In the genomic region with DNA sequence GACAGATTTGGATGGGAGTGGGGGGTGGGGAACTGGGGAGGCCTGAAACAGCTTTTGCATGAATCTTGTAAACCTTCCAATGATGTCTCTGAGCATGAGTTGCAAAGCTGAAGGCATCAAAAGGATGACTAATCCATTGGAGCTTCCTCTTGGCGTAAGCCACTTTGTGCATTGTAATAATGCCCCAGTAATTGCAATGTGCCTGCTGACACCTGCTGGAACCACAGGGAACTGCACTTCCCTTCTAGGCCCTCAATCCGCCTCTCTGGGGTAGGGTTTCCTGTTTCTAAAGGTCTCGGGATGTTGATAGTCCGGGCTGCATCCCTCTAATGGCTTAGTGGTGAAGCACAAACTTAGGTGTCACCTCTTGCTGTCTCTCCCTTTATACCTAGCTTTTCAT, we compare ENCODE assay signal across 10 mouse cellular contexts. TPM values are rescaled to one million over a fixed set of nuclear protein-coding genes. Genes with fewer than 3 reads are reported as not detected.
DNase-seq lines count a peak whose midpoint lies in the region; ATAC-seq lines count a peak whose summit lies in the region.
"Had no signal": no experiment of that assay in that cellular context is flagged by ENCODE, and none has a peak within 500 bp of the region (broad histone marks: within the 10 kb centered on the region; RNA-seq: fewer than 3 reads in every experiment).

No protein-coding gene starts in this region.

- peak; percentile 19 for DNase-seq in gastrocnemius, adult 18-20 months (ENCODE audit: low spot score)
- no peak for DNase-seq in gastrocnemius, postnatal 36 days
- DNase-seq in A20 (ENCODE audit: low read depth, low spot score) (peak; percentile 58), adipocyte (ENCODE audit: low spot score) (peak; percentile 19)
- no peak for DNase-seq in layer of hippocampus, postnatal 14 days (ENCODE audit: low spot score in 2 of 2)
- no peak for DNase-seq in midbrain, embryonic 10.5 days (ENCODE audit: low spot score)

- no peak overlapping the region for H3K4me2 ChIP-seq in forebrain, embryonic 12.5 days
- H3K4me2 ChIP-seq: heart, embryonic 15.5 days; midbrain, embryonic 12.5 days had no signal

- peak; percentile 99 for ATAC-seq in megakaryocyte, adult 5-6 weeks (ENCODE audit: poor library complexity, severe bottlenecking)
- no peak for ATAC-seq in forebrain, embryonic 12.5 days (ENCODE audit: low FRiP score)

- no peaks in the 10 kb centered on the region for H3K4me1 ChIP-seq in forebrain, embryonic 12.5 days
- H3K4me1 ChIP-seq in midbrain, embryonic 10.5 days: no peaks in the 10 kb centered on the region
- H3K4me1 ChIP-seq: heart, embryonic 15.5 days; midbrain, embryonic 12.5 days had no signal

- 92% methylated on average over 4 of the region's 4 CpGs for WGBS in forebrain, embryonic 12.5 days
- 84% methylated on average over 4 of the region's 4 CpGs for WGBS in midbrain, embryonic 10.5 days

- H3K9ac ChIP-seq in forebrain, embryonic 12.5 days: no peak overlapping the region
- H3K9ac ChIP-seq: heart, embryonic 15.5 days; midbrain, embryonic 12.5 days had no signal

- intact Hi-C loops in gastrocnemius, postnatal 36 days (cut with DNase I): no loop called here

- H3K9me3 ChIP-seq in forebrain, embryonic 12.5 days: no peaks in the 10 kb centered on the region
- H3K9me3 ChIP-seq in midbrain, embryonic 10.5 days (replicated peaks): no peaks in the 10 kb centered on the region
- H3K9me3 ChIP-seq: heart, embryonic 15.5 days; midbrain, embryonic 12.5 days had no signal

- no peaks in the 10 kb centered on the region for H3K36me3 ChIP-seq in forebrain, embryonic 12.5 days (replicated peaks)
- H3K36me3 ChIP-seq in midbrain, embryonic 10.5 days: no peaks in the 10 kb centered on the region
- H3K36me3 ChIP-seq: heart, embryonic 15.5 days; midbrain, embryonic 12.5 days had no signal

- 0 out of 2 replicates have a peak, but pooled peaks cover 5% of the 10 kb centered on the region for H3K27me3 ChIP-seq in forebrain, embryonic 12.5 days
- peaks cover 4% of the 10 kb centered on the region; the same call in 1 of the 2 replicates for H3K27me3 ChIP-seq in midbrain, embryonic 10.5 days (ENCODE audit: low read depth, poor library complexity, severe bottlenecking)
- H3K27me3 ChIP-seq: heart, embryonic 15.5 days; midbrain, embryonic 12.5 days had no signal

- no peak overlapping the region for H3K4me3 ChIP-seq in forebrain, embryonic 12.5 days (replicated peaks)
- H3K4me3 ChIP-seq in midbrain, embryonic 10.5 days: no peak overlapping the region
- H3K4me3 ChIP-seq: heart, embryonic 15.5 days; midbrain, embryonic 12.5 days had no signal

- H3K27ac ChIP-seq in forebrain, embryonic 12.5 days: no peak overlapping the region
- no peak overlapping the region for H3K27ac ChIP-seq in midbrain, embryonic 10.5 days (replicated peaks)
- H3K27ac ChIP-seq: heart, embryonic 15.5 days; midbrain, embryonic 12.5 days had no signal

RNA-seq across cellular contexts. Expression of a gene that starts 52.3 kb away (rescaled TPM):
- 10 to 100 TPM; 26.8 to 30.2 TPM for total RNA-seq in gastrocnemius, adult 18-20 months (2021)
- total RNA-seq in gastrocnemius, postnatal 36 days (2021): 10 to 100 TPM; 25.9 to 33.6 TPM
- total RNA-seq in megakaryocyte, adult 5-6 weeks (2015): 6.6 and 9.1 TPM in 2 replicates
- total RNA-seq in megakaryocyte, adult 5-6 weeks (2017): 12.8 and 15.1 TPM in 2 replicates
- 100 to 1,000 TPM; 151 to 155 TPM for total RNA-seq in layer of hippocampus, postnatal 14 days (2021)
- 33.7 and 34.6 TPM in 2 replicates for polyA plus RNA-seq in forebrain, embryonic 12.5 days (2016; fragmentation: Nextera tagmentation; extraction: Ambion mirVana)
- polyA plus RNA-seq in midbrain, embryonic 10.5 days (2016; fragmentation: Nextera tagmentation; extraction: Ambion mirVana): 28.4 and 30.3 TPM in 2 replicates

Comparison
In these comparisons a context has a peak if more than half of its experiments do, and no peak if none do; other contexts are left out.
1. DNase-seq: peak in gastrocnemius, adult 18-20 months (single experiment), A20 (single experiment) and adipocyte (single experiment); none in gastrocnemius, postnatal 36 days (0 of 2), layer of hippocampus, postnatal 14 days (0 of 2) and midbrain, embryonic 10.5 days (single experiment).
2. RNA of a gene that starts 52.3 kb away (total RNA-seq): 151 to 155 TPM in layer of hippocampus, postnatal 14 days; 25.9 to 33.6 TPM in gastrocnemius, postnatal 36 days, 26.8 to 30.2 TPM in gastrocnemius, adult 18-20 months and 6.6 to 15.1 TPM in megakaryocyte, adult 5-6 weeks; every median in the first group is over 4 times any median in the second.